Mouse (Mus musculus) splenic B cell, adult 2 months (primary cell): Measurements from ENCODE around the gene Col4a4.

Source experiments
- DNase-seq: peaks from one replicate; pipeline ENCODE4 v3.0.0-alpha.2; 2011; ENCODE audit warnings: low read depth, low spot score
- H3K27me3 ChIP-seq: 2 replicates; pipeline ENCODE4 v1.6.1; 2012; ENCODE audit warnings: mild to moderate bottlenecking, low read length, moderate library complexity, mixed read lengths; ENCODE audit not compliant: control insufficient read depth, poor library complexity, insufficient read depth, severe bottlenecking
- H3K36me3 ChIP-seq: 2 replicates; pipeline ENCODE4 v1.6.1; 2012; ENCODE audit warnings: mild to moderate bottlenecking, low read length, moderate library complexity, mixed read lengths; ENCODE audit not compliant: control insufficient read depth, poor library complexity, insufficient read depth, severe bottlenecking

Col4a4 gene

DNA sequence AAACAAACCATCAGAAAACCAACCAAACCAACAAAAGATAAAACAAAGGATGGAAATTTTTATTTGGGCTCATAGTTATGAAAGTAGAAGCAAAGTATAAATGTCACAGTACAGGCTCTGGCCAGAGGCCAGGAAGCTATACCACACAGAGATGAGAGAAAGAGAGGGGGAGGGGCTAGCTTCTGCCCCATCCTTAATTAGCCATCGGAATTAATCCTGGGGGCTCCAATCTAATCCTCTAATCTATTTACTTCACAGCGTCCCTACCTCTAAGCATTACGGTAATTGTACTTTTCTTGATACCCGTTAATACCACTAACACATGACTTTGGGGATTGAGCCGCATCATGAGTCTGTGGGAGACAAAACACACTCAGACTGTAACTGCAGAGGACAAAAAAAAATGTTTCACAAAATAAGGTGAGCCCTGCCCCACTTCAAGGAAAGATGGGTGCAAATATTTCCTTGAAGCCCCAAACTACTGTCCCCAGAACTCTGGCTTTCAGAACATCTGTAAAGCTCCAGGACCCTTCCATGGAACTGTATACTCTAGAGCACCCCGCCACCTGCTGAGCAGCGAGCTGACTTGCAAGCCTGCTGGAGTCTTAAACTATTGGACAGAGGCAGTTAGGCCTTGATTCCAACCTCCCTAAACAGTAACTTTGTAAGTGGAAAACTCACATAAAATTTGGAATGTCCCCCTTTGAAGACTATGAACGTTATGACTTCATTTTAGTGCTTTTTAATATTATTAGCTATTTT, 41.3 kb downstream of the Col4a4 start:
- no peak for DNase-seq
- Histone ChIP-seq H3K36me3 (no peaks in the 10 kb centered on the region), H3K27me3 (no peaks in the 10 kb centered on the region)

GRCm38 (mm10) chr1:82544419-82545185, 42.0 kb downstream of the Col4a4 start:
- no peaks in the 10 kb centered on the region for H3K36me3 ChIP-seq
- DNase-seq: no peak
- no peaks in the 10 kb centered on the region for H3K27me3 ChIP-seq

DNA sequence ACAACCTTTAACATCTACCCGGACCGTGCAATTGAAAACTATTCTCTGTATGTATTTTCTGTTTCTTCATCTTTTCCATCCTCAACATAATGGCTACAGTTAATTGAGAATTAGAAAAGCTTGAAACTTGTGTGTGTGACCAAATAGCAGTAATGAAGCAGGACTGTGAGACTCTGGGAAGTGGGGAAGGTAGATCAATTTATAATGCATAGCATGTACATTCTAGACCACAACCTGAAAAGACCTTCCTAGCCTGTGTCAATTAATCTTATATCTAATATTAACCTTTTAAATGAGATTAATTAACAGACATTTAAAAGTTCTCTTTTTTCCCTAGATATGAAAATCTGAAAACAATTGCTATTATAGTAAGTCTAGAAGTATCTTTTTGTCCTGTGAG, 42.7 kb downstream of the Col4a4 start:
- Histone ChIP-seq H3K36me3 (no peaks in the 10 kb centered on the region), H3K27me3 (no peaks in the 10 kb centered on the region)
- no peak for DNase-seq

- no peak for DNase-seq
- H3K36me3 ChIP-seq: no peaks in the 10 kb centered on the region
These were observed 46.6 kb downstream of the Col4a4 start for GRCm38 (mm10) chr1:82540056-82540455.

DNA sequence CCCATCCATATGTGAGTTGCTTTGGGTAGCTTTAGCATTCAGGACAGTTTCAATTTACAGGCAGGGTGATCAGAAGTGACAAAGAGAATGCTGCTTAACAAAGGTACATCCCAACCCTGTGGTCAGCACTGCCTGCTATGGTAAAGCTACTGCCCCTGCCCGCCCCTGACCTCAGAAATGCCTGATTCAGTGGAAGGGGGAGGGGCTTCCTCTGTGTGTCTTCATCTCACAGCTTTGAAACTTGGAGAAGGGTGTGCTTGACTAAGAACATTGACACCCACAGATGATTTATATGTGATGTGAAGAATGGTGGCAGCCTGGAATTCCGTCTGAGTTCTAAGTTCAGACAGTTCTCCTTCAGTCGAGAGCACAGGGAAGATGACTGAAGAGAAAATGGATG, 48.8 kb downstream of the Col4a4 start:
- Histone ChIP-seq H3K27me3 (no peaks in the 10 kb centered on the region), H3K36me3 (no peaks in the 10 kb centered on the region)
- DNase-seq: no peak

More at GRCm38 (mm10) chr1:82540056-82540455, 46.6 kb downstream of the Col4a4 start:
- no peaks in the 10 kb centered on the region for H3K27me3 ChIP-seq

DNA sequence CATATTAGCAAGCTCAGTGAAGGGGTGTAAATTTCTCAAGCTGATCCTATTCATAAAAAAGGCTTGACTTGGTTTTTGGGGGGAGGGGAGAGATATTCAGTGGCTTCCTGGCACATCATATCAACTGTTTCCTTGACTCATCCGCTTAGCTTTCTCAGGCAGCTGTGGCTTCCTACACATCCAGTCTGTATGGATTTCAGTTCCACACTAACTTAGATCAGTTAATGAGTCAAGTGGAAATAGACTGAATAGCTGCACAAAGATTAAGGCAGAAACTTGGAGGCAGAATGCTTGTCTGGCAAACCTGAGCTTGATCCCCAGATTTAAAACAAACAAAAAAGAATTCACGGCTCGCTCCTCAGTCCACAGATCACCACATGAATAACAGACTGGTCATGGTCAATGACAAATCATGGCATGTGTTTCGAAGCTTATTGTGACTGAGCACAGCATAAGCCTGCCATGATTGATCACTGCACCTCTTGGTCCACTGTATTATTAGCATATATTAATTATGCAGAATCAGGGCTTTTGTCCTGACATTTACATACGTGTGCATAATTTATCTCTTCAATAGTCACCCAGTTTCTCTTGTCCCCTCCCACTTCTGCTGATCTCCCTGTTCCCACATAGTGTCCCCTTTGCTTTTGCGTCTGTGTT, 50.0 kb downstream of the Col4a4 start:
- DNase-seq: no peak
- Histone ChIP-seq H3K36me3 (no peaks in the 10 kb centered on the region), H3K27me3 (no peaks in the 10 kb centered on the region)

DNA sequence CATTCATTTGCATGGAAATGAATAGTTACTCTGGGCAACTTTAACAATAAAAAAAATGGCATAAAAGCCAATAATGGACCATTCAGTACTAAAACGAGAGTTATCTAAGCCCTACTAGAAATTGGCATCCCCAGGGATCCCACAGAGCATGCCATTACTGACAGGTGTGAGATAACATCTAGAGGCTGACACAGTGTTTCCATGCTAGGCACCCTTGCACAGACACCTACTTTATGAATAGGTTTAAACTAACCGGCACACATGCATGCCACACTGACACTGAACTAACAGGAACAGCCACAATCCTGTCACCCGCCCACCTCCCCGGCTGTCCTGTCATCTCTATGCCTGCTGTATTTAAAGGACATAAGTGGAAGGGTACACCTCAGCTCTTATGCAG, 58.7 kb downstream of the Col4a4 start:
- Histone ChIP-seq H3K27me3 (no peaks in the 10 kb centered on the region), H3K36me3 (no peaks in the 10 kb centered on the region)
- no peak for DNase-seq

- no peaks in the 10 kb centered on the region for H3K36me3 ChIP-seq
- no peak for DNase-seq
- H3K27me3 ChIP-seq: no peaks in the 10 kb centered on the region
These were observed 94.7 kb downstream of the Col4a4 start for GRCm38 (mm10) chr1:82491954-82492353.

DNA sequence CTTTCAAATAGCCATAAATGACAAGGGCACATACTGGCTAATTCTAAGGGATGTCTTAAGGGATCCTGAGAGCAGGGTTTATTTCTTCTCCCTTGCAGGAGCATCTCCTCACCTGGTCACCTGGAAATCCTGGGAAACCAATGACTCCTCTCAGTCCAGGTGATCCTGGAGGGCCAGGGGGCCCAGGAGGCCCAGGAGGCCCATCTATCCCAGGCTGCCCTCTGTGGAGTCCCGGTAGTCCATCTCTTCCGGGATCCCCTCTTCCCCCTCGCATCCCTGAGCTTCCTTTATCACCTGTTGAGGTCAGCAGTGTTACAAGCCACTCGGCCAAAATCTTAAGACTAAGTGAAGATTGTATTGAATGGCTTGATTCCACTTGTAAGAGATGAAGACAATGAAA, 100.3 kb downstream of the Col4a4 start:
- H3K27me3 ChIP-seq: no peaks in the 10 kb centered on the region
- DNase-seq: no peak
- no peaks in the 10 kb centered on the region for H3K36me3 ChIP-seq

GRCm38 (mm10) chr1:82482371-82482770, 104.3 kb downstream of the Col4a4 start:
- no peak for DNase-seq
- H3K27me3 ChIP-seq: no peaks in the 10 kb centered on the region
- H3K36me3 ChIP-seq: no peaks in the 10 kb centered on the region

GRCm38 (mm10) chr1:82479696-82480487, 106.8 kb downstream of the Col4a4 start:
- no peaks in the 10 kb centered on the region for H3K27me3 ChIP-seq
- H3K36me3 ChIP-seq: no peaks in the 10 kb centered on the region
- DNase-seq: no peak

DNA sequence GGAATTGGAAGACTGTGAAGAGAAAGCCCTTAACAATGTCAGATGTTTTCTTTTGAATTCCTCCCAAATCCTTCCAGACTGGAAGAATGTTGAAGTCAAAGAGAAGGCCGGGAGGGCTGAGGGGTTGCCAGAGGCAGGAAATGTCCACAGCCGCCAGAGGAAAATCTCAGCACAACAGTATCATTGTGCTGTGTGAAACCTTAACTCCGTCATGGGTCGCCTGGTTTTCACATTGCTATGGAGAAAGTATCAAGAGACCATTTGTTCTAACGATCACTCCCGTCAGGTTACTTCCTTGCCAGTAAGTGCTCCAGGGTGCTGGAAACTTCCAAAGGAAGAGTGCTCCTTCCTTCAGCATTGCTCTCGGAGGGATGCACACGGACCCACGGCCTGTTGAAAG, 109.9 kb downstream of the Col4a4 start:
- Histone ChIP-seq H3K27me3 (no peaks in the 10 kb centered on the region), H3K36me3 (no peaks in the 10 kb centered on the region)
- DNase-seq: no peak

- DNase-seq: no peak
- H3K27me3 ChIP-seq: no peaks in the 10 kb centered on the region
- no peaks in the 10 kb centered on the region for H3K36me3 ChIP-seq
These were observed 110.4 kb downstream of the Col4a4 start for GRCm38 (mm10) chr1:82476256-82476655.

DNA sequence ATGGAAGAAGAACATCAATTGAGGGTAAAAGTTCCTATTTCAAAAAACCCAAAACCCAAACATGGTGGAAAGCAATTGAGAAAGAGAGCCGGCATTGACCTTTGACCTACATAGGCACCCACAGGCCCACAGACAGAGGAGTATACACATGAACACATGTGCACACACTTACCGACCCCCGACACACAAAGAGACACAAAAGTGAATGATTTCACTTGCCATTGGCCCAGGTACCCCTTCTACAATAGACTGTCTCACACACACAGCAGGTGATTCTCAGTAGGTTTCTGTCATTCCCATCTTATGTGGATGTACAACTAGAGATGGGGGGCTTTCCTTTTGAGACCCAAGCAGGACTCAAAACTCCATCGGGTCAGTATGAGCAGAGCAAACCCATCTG, 110.8 kb downstream of the Col4a4 start:
- no peaks in the 10 kb centered on the region for H3K27me3 ChIP-seq
- no peaks in the 10 kb centered on the region for H3K36me3 ChIP-seq
- DNase-seq: no peak
